8 mouse cellular contexts compared by ENCODE assay signal in genomic region chr13:21402287-21402846, GRCm38 (mm10). TPM values are rescaled to one million over a fixed set of nuclear protein-coding genes. Genes with fewer than 3 reads are reported as not detected.
DNase-seq lines count a peak whose midpoint lies in the region; ATAC-seq lines count a peak whose summit lies in the region.

Zkscan3 (minus strand) TSS chr13:21402755.

- H3K36me3 ChIP-seq in hindbrain, embryonic 16.5 days (ENCODE audit: control insufficient read depth, insufficient read depth, low read length) = no peaks in the 10 kb centered on the region; the same call in 1 of the 2 replicates

- peak within 1 kb of the TSS; percentile 93 for H3K9ac ChIP-seq in hindbrain, embryonic 16.5 days (ENCODE audit: low read depth, low read length)

- DNase-seq in T-cell, adult 2 months (ENCODE audit: low spot score) = peak; percentile 81
- peak; percentile 85 to 87 for DNase-seq in cerebellum, postnatal 36 days
- DNase-seq in gastrocnemius, adult 18-20 months (ENCODE audit: low spot score) = peak; percentile 83
- DNase-seq in left cerebral cortex, adult 18-20 months (ENCODE audit: low spot score in 2 of 2) = peak; percentile 74 to 82
- peak; percentile 83 for DNase-seq in right cerebral cortex, adult 2 months (ENCODE audit: low spot score in 2 of 2)
- DNase-seq in urinary bladder, postnatal 14 days (ENCODE audit: low spot score) = peak; percentile 85

- H3K27me3 ChIP-seq in hindbrain, embryonic 16.5 days (replicated peaks; ENCODE audit: control insufficient read depth, insufficient read depth, low read length) = no peaks in the 10 kb centered on the region

- H3K4me1 ChIP-seq in hindbrain, embryonic 16.5 days (ENCODE audit: control insufficient read depth, insufficient read depth, low read depth, low read length) = peaks cover 17% of the 10 kb centered on the region

- H3K4me2 ChIP-seq in hindbrain, embryonic 16.5 days (ENCODE audit: low read length) = peak within 1 kb of the TSS; percentile 82

- ATAC-seq in hindbrain, embryonic 16.5 days = peak; percentile 97
- ATAC-seq in megakaryocyte, adult 5-6 weeks (ENCODE audit: poor library complexity, severe bottlenecking) = peak; percentile 100

- H3K9me3 ChIP-seq in hindbrain, embryonic 16.5 days (ENCODE audit: control insufficient read depth, low read length) = no peaks in the 10 kb centered on the region

- H3K4me3 ChIP-seq in hindbrain, embryonic 16.5 days (ENCODE audit: low read length) = peak within 1 kb of the TSS; percentile 92

- 0% methylated on average over 35 of the region's 35 CpGs for WGBS in hindbrain, embryonic 16.5 days

- H3K27ac ChIP-seq in hindbrain, embryonic 16.5 days (ENCODE audit: low read depth, low read length) = peak within 1 kb of the TSS; percentile 80

RNA-seq across cellular contexts. Expression of gene Zkscan3, which starts in this region (rescaled TPM):
- 10 to 100 TPM; 13.0 to 17.0 TPM for total RNA-seq in gastrocnemius, adult 18-20 months (2021)
- polyA plus RNA-seq in hindbrain, embryonic 16.5 days (2015; fragmentation: Nextera tagmentation; extraction: Ambion mirVana) = 60.5 and 63.0 TPM in 2 replicates
- 10 to 100 TPM; 36.0 to 38.1 TPM for total RNA-seq in left cerebral cortex, adult 18-20 months (2021)
- 33.5 and 36.6 TPM in 2 replicates for total RNA-seq in megakaryocyte, adult 5-6 weeks (2015)
- total RNA-seq in megakaryocyte, adult 5-6 weeks (2017) = 26.8 and 29.7 TPM in 2 replicates

Comparison
In these comparisons a context has a peak if more than half of its experiments do, and no peak if none do; other contexts are left out.
1. Peak in every context shown above with its lines: DNase-seq, ATAC-seq, H3K4me3 ChIP-seq and H3K27ac ChIP-seq.